In the genomic region with DNA sequence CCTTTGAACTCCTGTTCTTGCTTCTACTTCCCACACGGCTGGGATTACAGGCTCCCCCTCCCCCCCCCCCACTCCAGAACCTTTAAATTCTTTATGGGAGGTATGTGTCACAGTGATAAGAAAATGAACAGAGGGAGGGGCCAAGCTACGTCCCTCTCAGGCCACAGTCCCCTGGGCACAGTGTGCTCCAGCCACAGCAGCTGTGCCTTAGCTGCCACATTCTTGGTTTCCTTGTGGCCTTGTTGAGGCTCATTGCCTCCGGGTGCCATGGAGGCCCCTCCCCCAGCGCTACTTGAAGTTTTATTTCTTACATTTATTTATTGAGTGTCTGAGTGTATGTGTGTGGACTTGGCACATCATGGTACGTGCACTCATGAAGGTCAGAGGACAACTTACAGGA, we compare ENCODE assay signal across 18 mouse cellular contexts. TPM values are rescaled to one million over a fixed set of nuclear protein-coding genes. Genes with fewer than 3 reads are reported as not detected.
DNase-seq lines count a peak whose midpoint lies in the region; ATAC-seq and TF ChIP-seq lines count a peak whose summit lies in the region.
"Had no signal": no experiment of that assay in that cellular context is flagged by ENCODE, and none has a peak within 500 bp of the region (broad histone marks: within the 10 kb centered on the region; RNA-seq: fewer than 3 reads in every experiment).

No protein-coding gene starts in this region.

- no peak overlapping the region for H3K27ac ChIP-seq in lung, postnatal 0 days (ENCODE audit: low read length)
- no peak overlapping the region for H3K27ac ChIP-seq in liver, embryonic 14.5 days
- H3K27ac ChIP-seq in stomach, postnatal 0 days (replicated peaks) = no peak overlapping the region
- no peak overlapping the region for H3K27ac ChIP-seq in forebrain, embryonic 11.5 days (ENCODE audit: low read depth, low read length)
- H3K27ac ChIP-seq: heart, embryonic 10.5 days; hindbrain, embryonic 13.5 days; left cerebral cortex, adult 2 months; midbrain, embryonic 13.5 days had no signal

- H3K4me2 ChIP-seq in lung, postnatal 0 days (replicated peaks; ENCODE audit: low read depth, low read length) = no peak overlapping the region
- 0 out of 2 replicates have a peak overlapping the region, but pooled peaks have one; percentile 18 for H3K4me2 ChIP-seq in liver, embryonic 14.5 days (ENCODE audit: low read depth)
- H3K4me2 ChIP-seq in stomach, postnatal 0 days (replicated peaks; ENCODE audit: low read depth) = no peak overlapping the region
- no peak overlapping the region for H3K4me2 ChIP-seq in forebrain, embryonic 11.5 days (ENCODE audit: low read depth, low read length, severe bottlenecking)
- H3K4me2 ChIP-seq: hindbrain, embryonic 13.5 days; midbrain, embryonic 13.5 days had no signal

- peak; percentile 18 for DNase-seq in adrenal gland, adult 2 months
- DNase-seq in adrenal gland, adult 18-20 months (ENCODE audit: low spot score in 2 of 2) = no peak
- DNase-seq in lung, postnatal 0 days (ENCODE audit: low spot score) = peak; percentile 29
- no peak for DNase-seq in lung, postnatal 25 days (ENCODE audit: low spot score)
- no peak for DNase-seq in liver, embryonic 14.5 days (ENCODE audit: low read depth in 3 of 3, low spot score in 3 of 3)
- DNase-seq in stomach, postnatal 0 days (ENCODE audit: low spot score) = no peak
- DNase-seq in urinary bladder, postnatal 4 days (ENCODE audit: low spot score in 2 of 2) = no peak
- no peak for DNase-seq in forebrain, embryonic 11.5 days (ENCODE audit: low spot score)
- DNase-seq: cerebellum, adult 2 months; forebrain, postnatal 0 days; gastrocnemius, postnatal 10 days; kidney, adult 11 months; right cerebral cortex, postnatal 4 days; thymus, postnatal 14 days had no signal

- no peaks in the 10 kb centered on the region for H3K36me3 ChIP-seq in lung, postnatal 0 days (ENCODE audit: insufficient read depth, low read length)
- no peaks in the 10 kb centered on the region for H3K36me3 ChIP-seq in liver, embryonic 14.5 days (replicated peaks; ENCODE audit: control insufficient read depth, insufficient read depth, low read depth)
- no peaks in the 10 kb centered on the region for H3K36me3 ChIP-seq in stomach, postnatal 0 days (ENCODE audit: control insufficient read depth, insufficient read depth, low read length)
- no peaks in the 10 kb centered on the region for H3K36me3 ChIP-seq in forebrain, embryonic 11.5 days (ENCODE audit: control insufficient read depth, insufficient read depth, low read length)
- H3K36me3 ChIP-seq: heart, embryonic 10.5 days; hindbrain, embryonic 13.5 days; midbrain, embryonic 13.5 days had no signal

- H3K4me3 ChIP-seq in lung, postnatal 0 days (ENCODE audit: low read depth, low read length) = no peak overlapping the region
- no peak overlapping the region for H3K4me3 ChIP-seq in liver, embryonic 14.5 days (ENCODE audit: insufficient read depth in 1 of 2, low read depth in 2 of 2, low read length in 2 of 2)
- no peak overlapping the region for H3K4me3 ChIP-seq in stomach, postnatal 0 days (ENCODE audit: low read depth, low read length)
- H3K4me3 ChIP-seq in forebrain, embryonic 11.5 days (ENCODE audit: low read depth, low read length) = no peak overlapping the region
- H3K4me3 ChIP-seq: heart, embryonic 10.5 days; hindbrain, embryonic 13.5 days; left cerebral cortex, adult 2 months; midbrain, embryonic 13.5 days had no signal

- TF ChIP-seq CTCF in lung, postnatal 0 days (IDR thresholded peaks at IDR 0.05) = no peak
- TF ChIP-seq CTCF in liver, embryonic 14.5 days (IDR thresholded peaks at IDR 0.05; ENCODE audit: low read depth) = no peak
- no peak for TF ChIP-seq CTCF in stomach, postnatal 0 days (IDR thresholded peaks at IDR 0.05; ENCODE audit: low read depth)

- TF ChIP-seq EP300 in lung, postnatal 0 days (IDR thresholded peaks at IDR 0.05) = no peak
- TF ChIP-seq EP300 in liver, embryonic 14.5 days (IDR thresholded peaks at IDR 0.05; ENCODE audit: low read depth) = no peak
- TF ChIP-seq EP300 in stomach, postnatal 0 days (optimal IDR thresholded peaks at IDR 0.05) = no peak

- ATAC-seq in lung, postnatal 0 days = peak; percentile 63
- peak; percentile 55; the same call in 1 of the 2 replicates for ATAC-seq in liver, embryonic 14.5 days (ENCODE audit: insufficient read depth)
- ATAC-seq in stomach, postnatal 0 days (ENCODE audit: low FRiP score, low TSS enrichment) = peak; percentile 35; the same call in 1 of the 2 replicates
- ATAC-seq in forebrain, embryonic 11.5 days (replicated peaks; ENCODE audit: low FRiP score) = no peak
- ATAC-seq: forebrain, postnatal 0 days; midbrain, embryonic 13.5 days had no signal

- H3K4me1 ChIP-seq in lung, postnatal 0 days (ENCODE audit: insufficient read depth, low read depth, low read length) = no peaks in the 10 kb centered on the region
- peaks cover 7 to 17% of the 10 kb centered on the region in 2 experiments for H3K4me1 ChIP-seq in liver, embryonic 14.5 days (replicated peaks; ENCODE audit: control insufficient read depth in 2 of 2, insufficient read depth in 2 of 2, low read length in 1 of 2)
- H3K4me1 ChIP-seq in stomach, postnatal 0 days (replicated peaks; ENCODE audit: control insufficient read depth, insufficient read depth) = no peaks in the 10 kb centered on the region
- no peaks in the 10 kb centered on the region for H3K4me1 ChIP-seq in forebrain, embryonic 11.5 days (replicated peaks; ENCODE audit: control insufficient read depth, insufficient read depth, low read length)
- H3K4me1 ChIP-seq: hindbrain, embryonic 13.5 days; midbrain, embryonic 13.5 days had no signal

- no peaks in the 10 kb centered on the region for H3K27me3 ChIP-seq in lung, postnatal 0 days (replicated peaks; ENCODE audit: insufficient read depth, low read length)
- no peaks in the 10 kb centered on the region; the same call in none of the 2 replicates for H3K27me3 ChIP-seq in liver, embryonic 14.5 days (ENCODE audit: control insufficient read depth, insufficient read depth, low read length)
- H3K27me3 ChIP-seq in stomach, postnatal 0 days (ENCODE audit: control insufficient read depth, insufficient read depth, low read length) = no peaks in the 10 kb centered on the region
- no peaks in the 10 kb centered on the region for H3K27me3 ChIP-seq in forebrain, embryonic 11.5 days (ENCODE audit: control insufficient read depth, insufficient read depth, low read length)
- H3K27me3 ChIP-seq: hindbrain, embryonic 13.5 days; midbrain, embryonic 13.5 days had no signal

- no peak overlapping the region for H3K9ac ChIP-seq in lung, postnatal 0 days (replicated peaks; ENCODE audit: low read depth)
- no peak overlapping the region for H3K9ac ChIP-seq in liver, embryonic 14.5 days (replicated peaks)
- H3K9ac ChIP-seq in stomach, postnatal 0 days (ENCODE audit: low read length) = no peak overlapping the region
- H3K9ac ChIP-seq in forebrain, embryonic 11.5 days (ENCODE audit: low read length) = no peak overlapping the region
- H3K9ac ChIP-seq: forebrain, postnatal 0 days; hindbrain, embryonic 13.5 days; midbrain, embryonic 13.5 days had no signal

- no peaks in the 10 kb centered on the region for H3K9me3 ChIP-seq in lung, postnatal 0 days (ENCODE audit: low read length)
- no peaks in the 10 kb centered on the region for H3K9me3 ChIP-seq in liver, embryonic 14.5 days (ENCODE audit: control insufficient read depth, low read length)
- H3K9me3 ChIP-seq in stomach, postnatal 0 days (ENCODE audit: control insufficient read depth, low read length) = no peaks in the 10 kb centered on the region
- no peaks in the 10 kb centered on the region for H3K9me3 ChIP-seq in forebrain, embryonic 11.5 days (ENCODE audit: control insufficient read depth, low read length)
- H3K9me3 ChIP-seq: heart, embryonic 10.5 days; hindbrain, embryonic 13.5 days; midbrain, embryonic 13.5 days had no signal

- 39% methylated on average over 5 of the region's 5 CpGs for WGBS in lung, postnatal 0 days
- WGBS in liver, embryonic 14.5 days (ENCODE audit: insufficient replicate concordance) = 29% methylated on average over 5 of the region's 5 CpGs
- WGBS in stomach, postnatal 0 days = 49% methylated on average over 5 of the region's 5 CpGs
- 73% methylated on average over 5 of the region's 5 CpGs for WGBS in forebrain, embryonic 11.5 days

RNA-seq across cellular contexts. Expression of a gene that starts 19.4 kb away (rescaled TPM):
- total RNA-seq in adrenal gland, adult 2 months (2021) = 10 to 100 TPM; 19.9 to 34.0 TPM
- polyA plus RNA-seq in adrenal gland, adult 2 months (2012; rRNA removed) = 25.1 and 39.2 TPM in 2 replicates
- 10 to 100 TPM; 20.2 to 27.6 TPM for total RNA-seq in adrenal gland, adult 18-20 months (2021)
- 64.4 and 78.1 TPM in 2 replicates for polyA plus RNA-seq in lung, postnatal 0 days (2015; fragmentation: Nextera tagmentation; extraction: Ambion mirVana)
- 3.9 and 4.9 TPM in 2 replicates for polyA plus RNA-seq in liver, embryonic 14.5 days (2012; rRNA removed)
- 13.1 and 13.5 TPM in 2 replicates for polyA plus RNA-seq in liver, embryonic 14.5 days (2014; fragmentation: Nextera tagmentation; extraction: Ambion mirVana)
- polyA plus RNA-seq in stomach, postnatal 0 days (2015; fragmentation: Nextera tagmentation; extraction: Ambion mirVana) = 54.9 and 57.8 TPM in 2 replicates
- 28.8 and 31.6 TPM in 2 replicates for polyA plus RNA-seq in forebrain, embryonic 11.5 days (2014; fragmentation: Nextera tagmentation; extraction: Ambion mirVana)

RNA-seq across cellular contexts. Expression of a gene that starts 42.5 kb away (rescaled TPM):
- 10 to 100 TPM; 66.1 to 71.3 TPM for total RNA-seq in adrenal gland, adult 2 months (2021)
- polyA plus RNA-seq in adrenal gland, adult 2 months (2012; rRNA removed) = 10.9 and 11.3 TPM in 2 replicates
- 10 to 100 TPM; 53.5 to 55.4 TPM for total RNA-seq in adrenal gland, adult 18-20 months (2021)
- polyA plus RNA-seq in lung, postnatal 0 days (2015; fragmentation: Nextera tagmentation; extraction: Ambion mirVana) = 40.3 and 44.9 TPM in 2 replicates
- 9.3 and 11.6 TPM in 2 replicates for polyA plus RNA-seq in liver, embryonic 14.5 days (2012; rRNA removed)
- polyA plus RNA-seq in liver, embryonic 14.5 days (2014; fragmentation: Nextera tagmentation; extraction: Ambion mirVana) = 15.4 and 16.2 TPM in 2 replicates
- 18.3 and 19.2 TPM in 2 replicates for polyA plus RNA-seq in stomach, postnatal 0 days (2015; fragmentation: Nextera tagmentation; extraction: Ambion mirVana)
- polyA plus RNA-seq in forebrain, embryonic 11.5 days (2014; fragmentation: Nextera tagmentation; extraction: Ambion mirVana) = 51.4 and 53.1 TPM in 2 replicates

Comparison
In these comparisons a context has a peak if more than half of its experiments do, and no peak if none do; other contexts are left out.
1. DNase-seq: peak in adrenal gland, adult 2 months (single experiment) and lung, postnatal 0 days (single experiment); none in adrenal gland, adult 18-20 months (0 of 2), lung, postnatal 25 days (single experiment), liver, embryonic 14.5 days (0 of 3), stomach, postnatal 0 days (single experiment), urinary bladder, postnatal 4 days (0 of 2) and forebrain, embryonic 11.5 days (single experiment).